Mouse (Mus musculus): ENCODE results near the gene Cr1l. TPM values are rescaled to one million over a fixed set of nuclear protein-coding genes. Genes with fewer than 3 reads are reported as not detected.

The Cr1l gene
- polyA plus RNA-seq, 1 experiment, result 73.3 TPM

Other genes starting within 250 kb of the Cr1l start
- gene Cd34, start 192.8 kb downstream of the Cr1l start, polyA plus RNA-seq (2012; ENCODE audit: insufficient read depth, insufficient read length, missing spikeins), result 28.4 and 46.9 TPM in 2 replicates
- 0.67 and 1.1 TPM in 2 replicates for gene Cd46, start 39.3 kb downstream of the Cr1l start, polyA plus RNA-seq (2012; ENCODE audit: insufficient read depth, insufficient read length, missing spikeins)
- not detected in 2 replicates for gene Cr2, start 45.1 kb upstream of the Cr1l start, polyA plus RNA-seq (2012; ENCODE audit: insufficient read depth, insufficient read length, missing spikeins)